Mouse (Mus musculus) lung, embryonic 15.5 days (tissue): ENCODE measurements at regions not wholly inside any gene's neighbourhood (a gene's known extent, or its start where the extent isn't known, plus 50 kb on each side); places are given as distances from the start of the nearest gene placed in this dataset.
A peak's percentile ranks its signal among the peaks of the same experiment; 100 is the strongest.
"Not testable (repeated sequence)": the region's sequence is repeated elsewhere in the genome, so short reads cannot be mapped to it uniquely, and the experiment has no call there.

Experiments used
- ATAC-seq: fragments of 200-750 bp; cut with Nextera tagmentation; 2 replicates; pipeline ENCODE4 v1.8.0; 2017; ENCODE audit warnings: moderate number of reproducible peaks, borderline replicate concordance; ENCODE audit not compliant: low FRiP score, low TSS enrichment; ENCODE audit errors: extremely low read depth
- H3K27ac ChIP-seq: fragments of 300-500 bp; sonication (generic); 2 replicates; pipeline ENCODE4 v1.5.1; 2015; ENCODE audit warnings: moderate library complexity, mild to moderate bottlenecking, inconsistent platforms
- H3K27me3 ChIP-seq: fragments of 300-500 bp; sonication (generic); 2 replicates; pipeline ENCODE4 v1.6.1; 2015; ENCODE audit warnings: inconsistent platforms
- H3K36me3 ChIP-seq: fragments of 300-500 bp; sonication (generic); 2 replicates; pipeline ENCODE4 v1.6.1; 2015; ENCODE audit warnings: inconsistent platforms
- H3K4me1 ChIP-seq: fragments of 300-500 bp; sonication (generic); 2 replicates; pipeline ENCODE4 v1.6.1; 2015; ENCODE audit warnings: inconsistent platforms
- H3K4me2 ChIP-seq: fragments of 300-500 bp; sonication (generic); 2 replicates; pipeline ENCODE4 v1.6.1; 2015; ENCODE audit warnings: inconsistent platforms, mild to moderate bottlenecking, moderate library complexity
- H3K4me3 ChIP-seq: fragments of 300-500 bp; sonication (generic); 2 replicates; pipeline ENCODE4 v1.5.1; 2015; ENCODE audit warnings: mild to moderate bottlenecking, inconsistent platforms
- H3K9ac ChIP-seq: fragments of 300-500 bp; sonication (generic); 2 replicates; pipeline ENCODE4 v1.6.1; 2015; ENCODE audit warnings: inconsistent platforms
- H3K9me3 ChIP-seq: fragments of 300-500 bp; sonication (generic); 2 replicates; pipeline ENCODE4 v1.6.1; 2016; ENCODE audit warnings: inconsistent platforms
- WGBS: fragments of 180-500 bp; shearing (Covaris S2); methylation state at CpG from one replicate; pipeline ENCODE4 v1.1.7; 2015; 5-methylcytosine and 5-hydroxymethylcytosine counted together

DNA sequence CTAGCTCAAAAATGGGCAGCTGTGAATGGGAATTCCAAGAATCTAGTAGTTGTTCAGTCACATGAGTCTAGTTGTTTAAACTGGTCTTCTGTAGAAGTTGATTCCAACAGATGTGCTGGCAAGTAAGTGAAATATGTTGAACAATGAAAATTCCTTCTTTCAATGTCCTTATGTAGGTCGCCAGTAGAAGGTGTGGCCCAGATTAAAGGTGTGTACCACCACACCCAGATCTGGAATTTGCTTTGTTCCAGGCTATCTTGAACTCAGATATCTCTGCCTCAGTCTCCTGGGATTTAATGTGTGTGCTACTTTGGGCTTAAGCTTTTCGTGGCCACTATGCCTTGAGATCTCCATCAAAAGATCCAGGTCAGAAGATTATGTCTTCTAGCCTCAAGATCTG, 279.7 kb upstream of the Slc10a2 start:
- no peaks in the 10 kb centered on the region for H3K27me3 ChIP-seq
- H3K9me3 ChIP-seq: no peaks in the 10 kb centered on the region
- H3K4me1 ChIP-seq: no peaks in the 10 kb centered on the region
- WGBS: 69% methylated on average over 2 of the region's 2 CpGs
- no peak overlapping the region for H3K9ac ChIP-seq
- H3K4me2 ChIP-seq: no peak overlapping the region
- ATAC-seq: no peak
- H3K4me3 ChIP-seq: no peak overlapping the region
- H3K36me3 ChIP-seq: no peaks in the 10 kb centered on the region
- no peak overlapping the region for H3K27ac ChIP-seq

DNA sequence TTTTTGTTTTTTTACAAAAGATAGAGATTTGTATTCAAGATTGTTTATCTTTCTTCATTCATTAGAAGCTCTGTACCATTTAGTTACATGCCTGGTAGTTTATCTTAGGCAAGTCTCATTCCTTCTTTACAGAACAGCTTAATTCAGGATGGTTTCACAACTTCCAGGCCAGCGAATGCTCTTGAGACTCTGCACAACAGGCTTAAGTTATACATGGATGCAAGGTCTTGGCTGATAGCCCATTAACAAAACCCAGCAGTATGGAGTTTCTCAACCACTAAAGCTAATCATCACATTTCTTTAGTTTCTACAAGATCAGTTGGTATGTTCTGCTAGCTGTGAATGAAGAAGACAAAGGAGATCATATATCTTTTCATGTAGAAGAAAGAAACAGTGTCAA, 272.9 kb upstream of the Slc10a2 start:
- Histone ChIP-seq H3K4me1 (no peaks in the 10 kb centered on the region), H3K9ac (no peak overlapping the region), H3K27me3 (no peaks in the 10 kb centered on the region), H3K4me2 (no peak overlapping the region), H3K36me3 (no peaks in the 10 kb centered on the region), H3K9me3 (no peaks in the 10 kb centered on the region), H3K27ac (no peak overlapping the region), H3K4me3 (no peak overlapping the region)
- 75% methylated on average over 1 of the region's 1 CpGs for WGBS
- ATAC-seq: peak; percentile 70; the same call in 1 of the 2 replicates

DNA sequence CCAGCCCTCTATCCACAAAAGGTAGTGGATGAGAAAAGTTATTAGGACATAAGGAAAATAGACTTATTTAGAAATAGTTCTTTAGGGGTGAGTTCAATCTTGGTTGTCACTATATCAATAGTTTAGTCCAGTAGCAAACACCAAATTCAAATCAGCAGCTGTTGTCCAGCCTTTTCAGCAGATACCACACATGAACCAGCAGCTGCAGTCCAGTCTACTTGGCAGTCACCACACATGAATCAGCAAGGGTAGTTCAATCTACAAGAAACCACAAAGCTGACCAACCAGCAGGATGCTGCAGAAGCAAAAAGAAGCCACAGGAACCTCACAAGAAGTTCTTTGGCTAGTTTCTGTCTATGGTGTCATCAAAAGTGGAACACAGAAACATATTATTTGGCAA, 234.8 kb upstream of the Slc10a2 start:
- H3K9ac ChIP-seq: no peak overlapping the region
- ATAC-seq: no peak
- H3K4me1 ChIP-seq: no peaks in the 10 kb centered on the region
- H3K27me3 ChIP-seq: no peaks in the 10 kb centered on the region
- H3K4me2 ChIP-seq: no peak overlapping the region
- H3K27ac ChIP-seq: no peak overlapping the region
- no peak overlapping the region for H3K4me3 ChIP-seq
- H3K9me3 ChIP-seq: no peaks in the 10 kb centered on the region
- H3K36me3 ChIP-seq: no peaks in the 10 kb centered on the region

DNA sequence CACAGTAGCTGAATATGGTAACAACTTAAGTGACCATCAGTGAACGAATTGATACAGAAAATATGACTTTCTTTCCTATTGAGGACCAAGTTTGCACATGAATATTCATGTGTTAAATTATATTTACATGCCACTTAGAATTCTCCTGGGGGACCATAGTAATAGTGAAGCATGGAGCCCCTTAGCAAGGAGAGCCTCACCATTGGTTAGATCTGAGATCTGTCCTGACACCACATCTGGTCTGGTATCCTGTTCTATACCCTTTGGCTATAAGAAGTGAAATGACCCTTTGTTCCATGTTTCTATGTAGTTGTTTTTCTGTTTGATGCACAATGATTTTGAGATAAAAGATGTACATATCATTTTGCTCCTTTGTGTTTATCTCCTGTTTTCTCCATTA, 209.4 kb upstream of the Slc10a2 start:
- Histone ChIP-seq H3K27me3 (no peaks in the 10 kb centered on the region), H3K4me1 (no peaks in the 10 kb centered on the region), H3K36me3 (no peaks in the 10 kb centered on the region), H3K27ac (no peak overlapping the region), H3K9ac (no peak overlapping the region), H3K9me3 (no peaks in the 10 kb centered on the region), H3K4me2 (no peak overlapping the region), H3K4me3 (no peak overlapping the region)
- 71% methylated on average over 1 of the region's 1 CpGs for WGBS
- no peak for ATAC-seq

DNA sequence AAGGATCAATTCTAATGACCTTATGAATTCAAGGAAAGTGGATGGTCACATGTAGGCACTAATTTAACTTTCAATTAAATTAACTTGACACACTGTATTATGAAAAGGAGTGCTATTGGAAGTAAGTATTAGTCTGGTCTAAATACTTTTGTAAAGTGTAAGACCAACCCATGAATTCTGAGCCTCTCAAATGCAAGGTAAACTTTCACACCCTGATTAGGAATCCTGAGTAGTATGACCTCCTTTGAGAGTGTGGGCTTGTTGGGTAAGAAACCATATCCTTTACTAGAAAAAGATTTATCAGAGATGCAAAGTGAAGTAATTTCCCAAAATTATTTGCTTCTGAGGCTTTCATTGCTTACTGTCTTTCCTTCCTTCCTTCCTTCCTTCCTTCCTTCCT, 194.8 kb upstream of the Slc10a2 start:
- Histone ChIP-seq H3K36me3 (no peaks in the 10 kb centered on the region), H3K4me3 (no peak overlapping the region), H3K9ac (no peak overlapping the region), H3K4me2 (no peak overlapping the region), H3K4me1 (no peaks in the 10 kb centered on the region), H3K27me3 (no peaks in the 10 kb centered on the region), H3K9me3 (no peaks in the 10 kb centered on the region), H3K27ac (no peak overlapping the region)
- no peak for ATAC-seq

DNA sequence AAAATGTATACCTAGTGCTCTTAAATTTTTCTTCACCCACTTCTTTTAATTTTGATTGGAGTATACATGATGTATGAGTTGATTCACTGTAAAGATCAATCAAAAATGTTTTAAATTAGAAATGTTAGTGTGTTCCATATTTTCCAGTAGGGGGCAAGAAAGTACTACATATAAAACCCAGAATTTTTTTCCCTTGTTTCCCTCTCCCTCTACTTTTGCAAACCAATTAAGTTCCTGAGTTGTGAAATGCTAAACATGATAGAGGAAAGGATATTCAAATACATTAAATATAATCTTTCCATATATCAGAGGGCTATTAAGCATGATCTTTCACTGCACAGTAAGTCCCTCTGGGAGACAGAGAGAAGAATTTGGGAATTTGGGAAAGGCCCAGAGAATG, 192.0 kb upstream of the Slc10a2 start:
- Histone ChIP-seq H3K4me3 (no peak overlapping the region), H3K9ac (no peak overlapping the region), H3K27me3 (no peaks in the 10 kb centered on the region), H3K27ac (no peak overlapping the region), H3K9me3 (no peaks in the 10 kb centered on the region), H3K4me1 (no peaks in the 10 kb centered on the region), H3K36me3 (no peaks in the 10 kb centered on the region), H3K4me2 (no peak overlapping the region)
- no peak for ATAC-seq

DNA sequence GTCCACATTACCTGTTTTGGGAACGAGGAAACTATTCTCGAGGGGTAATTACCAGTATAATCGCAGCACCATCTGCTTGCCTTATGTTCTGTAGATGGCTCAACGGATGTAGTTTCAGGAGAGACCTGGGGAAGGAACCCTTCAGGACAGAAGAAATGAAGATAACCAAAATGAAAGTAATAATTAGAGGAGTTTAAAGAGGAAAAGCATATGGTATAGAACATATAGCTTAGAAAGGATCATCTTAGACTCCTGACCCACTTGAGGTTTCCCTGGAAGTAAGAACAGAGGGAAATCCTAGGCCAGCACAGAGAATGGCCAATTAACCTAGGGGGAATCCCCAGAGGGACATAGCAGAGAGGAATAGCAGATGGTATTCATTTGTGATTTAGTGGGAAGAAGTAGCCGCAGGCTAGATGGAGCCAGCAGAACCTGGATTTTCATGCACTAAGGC, 180.6 kb upstream of the Slc10a2 start:
- no peaks in the 10 kb centered on the region for H3K4me1 ChIP-seq
- no peak overlapping the region for H3K4me3 ChIP-seq
- no peaks in the 10 kb centered on the region for H3K36me3 ChIP-seq
- no peaks in the 10 kb centered on the region for H3K9me3 ChIP-seq
- WGBS: 91% methylated on average over 5 of the region's 5 CpGs
- no peak overlapping the region for H3K9ac ChIP-seq
- no peaks in the 10 kb centered on the region for H3K27me3 ChIP-seq
- no peak for ATAC-seq
- H3K27ac ChIP-seq: no peak overlapping the region
- no peak overlapping the region for H3K4me2 ChIP-seq

DNA sequence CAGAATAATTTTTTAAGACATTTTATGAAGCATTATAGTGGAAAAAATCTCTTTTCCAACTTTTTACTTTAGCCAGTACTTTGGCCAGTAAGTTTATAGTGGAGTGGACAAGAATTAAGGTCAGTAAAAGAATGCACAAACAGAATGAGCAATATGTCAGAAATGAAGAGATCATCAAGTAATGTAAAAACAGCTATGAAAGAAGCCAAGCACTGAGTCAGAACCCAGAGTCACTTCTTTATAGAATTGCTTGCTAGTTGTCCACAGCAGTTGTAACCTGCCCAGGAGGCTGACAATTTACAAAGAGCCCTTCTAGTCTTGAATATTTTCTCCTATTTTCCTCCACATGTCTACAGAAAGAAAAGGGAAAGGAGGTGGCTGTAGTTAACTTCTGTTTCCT, 178.6 kb upstream of the Slc10a2 start:
- no peak overlapping the region for H3K27ac ChIP-seq
- no peak overlapping the region for H3K4me2 ChIP-seq
- H3K36me3 ChIP-seq: no peaks in the 10 kb centered on the region
- no peaks in the 10 kb centered on the region for H3K27me3 ChIP-seq
- no peak overlapping the region for H3K9ac ChIP-seq
- no peaks in the 10 kb centered on the region for H3K9me3 ChIP-seq
- no peak overlapping the region for H3K4me3 ChIP-seq
- no peak for ATAC-seq
- H3K4me1 ChIP-seq: no peaks in the 10 kb centered on the region

DNA sequence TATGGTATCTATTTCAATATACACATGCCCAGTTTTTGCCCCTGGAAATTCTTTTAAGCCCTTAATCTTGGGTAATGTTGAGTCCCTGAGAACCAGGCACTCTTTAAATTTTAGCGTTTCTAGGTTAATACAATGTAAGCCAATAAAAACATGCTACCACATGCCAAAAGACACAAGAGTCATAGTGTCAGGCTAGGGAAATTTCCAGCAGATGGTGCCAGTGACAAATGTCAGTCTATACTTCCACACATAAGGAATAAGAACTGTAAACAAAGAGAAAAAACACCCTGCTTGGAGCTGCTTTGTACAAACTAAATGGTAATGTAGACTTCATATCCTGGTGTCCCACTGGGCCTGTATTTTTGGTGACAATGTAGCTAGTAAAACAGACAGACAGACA, 157.2 kb upstream of the Slc10a2 start:
- Histone ChIP-seq H3K9me3 (no peaks in the 10 kb centered on the region), H3K4me1 (no peaks in the 10 kb centered on the region), H3K27ac (no peak overlapping the region), H3K4me3 (no peak overlapping the region), H3K4me2 (no peak overlapping the region), H3K27me3 (no peaks in the 10 kb centered on the region), H3K36me3 (no peaks in the 10 kb centered on the region), H3K9ac (no peak overlapping the region)
- WGBS: 39% methylated on average over 1 of the region's 1 CpGs
- ATAC-seq: no peak

DNA sequence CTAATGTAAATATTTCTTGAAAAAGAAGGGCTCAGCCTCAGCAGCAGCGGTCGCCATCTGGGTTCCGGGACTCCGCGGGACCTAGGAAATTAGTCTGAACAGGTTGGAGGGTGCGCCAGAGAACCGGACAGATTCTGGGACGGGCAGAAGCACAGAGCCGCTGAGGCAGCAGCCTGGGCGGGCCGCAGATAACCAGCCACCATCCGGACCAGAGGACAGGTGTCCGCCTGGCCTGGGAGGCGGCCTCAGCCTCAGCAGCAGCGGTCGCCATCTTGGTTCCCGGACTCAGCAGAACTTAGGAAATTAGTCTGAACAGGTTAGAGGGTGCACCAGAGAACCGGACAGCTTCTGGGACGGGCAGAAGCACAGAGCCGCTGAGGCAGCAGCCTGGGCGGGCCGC, 136.7 kb upstream of the Slc10a2 start:
- not testable (repeated sequence) for H3K4me2 ChIP-seq, ATAC-seq, H3K36me3 ChIP-seq, H3K9ac ChIP-seq, H3K4me3 ChIP-seq, H3K27me3 ChIP-seq, H3K27ac ChIP-seq, H3K9me3 ChIP-seq, H3K4me1 ChIP-seq
- 96% methylated on average over 22 of the region's 22 CpGs for WGBS
